Mouse (Mus musculus) kidney, embryonic 15.5 days (tissue): ENCODE measurements at regions not wholly inside any gene's neighbourhood (a gene's known extent, or its start where the extent isn't known, plus 50 kb on each side); places are given as distances from the start of the nearest gene placed in this dataset.
A peak's percentile ranks its signal among the peaks of the same experiment; 100 is the strongest.

Experiments used
- ATAC-seq: fragments of 200-750 bp; cut with Nextera tagmentation; replicated peaks from 2 replicates; pipeline ENCODE4 v1.8.0; 2017; ENCODE audit warnings: moderate TSS enrichment; ENCODE audit not compliant: low FRiP score
- H3K27ac ChIP-seq: fragments of 300-500 bp; sonication (generic); 2 replicates; pipeline ENCODE4 v1.5.1; 2015; ENCODE audit warnings: mild to moderate bottlenecking, inconsistent platforms
- H3K27me3 ChIP-seq: fragments of 300-500 bp; sonication (generic); 2 replicates; pipeline ENCODE4 v1.6.1; 2015; ENCODE audit warnings: inconsistent platforms
- H3K36me3 ChIP-seq: fragments of 300-500 bp; sonication (generic); 2 replicates; pipeline ENCODE4 v1.6.1; 2015; ENCODE audit warnings: inconsistent platforms
- H3K4me1 ChIP-seq: fragments of 300-500 bp; sonication (generic); 2 replicates; pipeline ENCODE4 v1.6.1; 2015; ENCODE audit warnings: inconsistent platforms
- H3K4me2 ChIP-seq: fragments of 300-500 bp; sonication (generic); 2 replicates; pipeline ENCODE4 v1.6.1; 2015; ENCODE audit warnings: moderate library complexity, mild to moderate bottlenecking, inconsistent platforms
- H3K4me3 ChIP-seq: fragments of 300-500 bp; sonication (generic); replicated peaks from 2 replicates; pipeline ENCODE4 v1.5.1; 2015; ENCODE audit warnings: mild to moderate bottlenecking, inconsistent platforms
- H3K9ac ChIP-seq: fragments of 300-500 bp; sonication (generic); 2 replicates; pipeline ENCODE4 v1.6.1; 2015; ENCODE audit warnings: mild to moderate bottlenecking, inconsistent platforms
- H3K9me3 ChIP-seq: fragments of 300-500 bp; sonication (generic); replicated peaks from 2 replicates; pipeline ENCODE4 v1.6.1; 2016; ENCODE audit warnings: inconsistent platforms
- WGBS: fragments of 180-500 bp; shearing (Covaris S2); methylation state at CpG from one replicate; pipeline ENCODE4 v1.1.7; 2015; ENCODE audit warnings: mixed read lengths; 5-methylcytosine and 5-hydroxymethylcytosine counted together

DNA sequence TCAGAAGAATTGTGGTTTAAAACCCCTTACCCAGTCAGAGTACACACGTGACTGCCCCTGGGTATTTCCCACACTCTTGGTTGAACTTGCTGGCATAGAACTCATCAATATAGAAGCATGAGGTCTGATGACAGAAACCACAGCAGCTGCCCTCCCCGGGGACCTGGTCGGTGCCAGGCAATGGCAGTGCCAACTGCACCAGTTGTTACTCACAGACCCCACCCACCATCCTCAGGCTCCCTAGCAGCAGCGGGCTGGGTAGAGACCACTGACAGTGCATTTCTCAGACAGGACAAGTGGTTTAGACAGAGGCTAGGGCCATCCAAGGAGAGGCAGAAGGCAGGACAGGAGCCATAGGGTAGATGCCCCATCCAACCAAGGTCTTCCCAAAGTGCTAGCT lies 144.7 kb upstream of the Lhx5 start:
- no peak overlapping the region for H3K9ac ChIP-seq
- H3K4me1 ChIP-seq, result peaks cover 7% of the 10 kb centered on the region
- no peak overlapping the region for H3K4me3 ChIP-seq
- H3K4me2 ChIP-seq, result no peak overlapping the region
- 71% methylated on average over 4 of the region's 4 CpGs for WGBS
- H3K9me3 ChIP-seq, result no peaks in the 10 kb centered on the region
- peaks cover 67% of the 10 kb centered on the region for H3K27me3 ChIP-seq
- no peaks in the 10 kb centered on the region for H3K36me3 ChIP-seq
- H3K27ac ChIP-seq, result no peak overlapping the region
- no peak for ATAC-seq

DNA sequence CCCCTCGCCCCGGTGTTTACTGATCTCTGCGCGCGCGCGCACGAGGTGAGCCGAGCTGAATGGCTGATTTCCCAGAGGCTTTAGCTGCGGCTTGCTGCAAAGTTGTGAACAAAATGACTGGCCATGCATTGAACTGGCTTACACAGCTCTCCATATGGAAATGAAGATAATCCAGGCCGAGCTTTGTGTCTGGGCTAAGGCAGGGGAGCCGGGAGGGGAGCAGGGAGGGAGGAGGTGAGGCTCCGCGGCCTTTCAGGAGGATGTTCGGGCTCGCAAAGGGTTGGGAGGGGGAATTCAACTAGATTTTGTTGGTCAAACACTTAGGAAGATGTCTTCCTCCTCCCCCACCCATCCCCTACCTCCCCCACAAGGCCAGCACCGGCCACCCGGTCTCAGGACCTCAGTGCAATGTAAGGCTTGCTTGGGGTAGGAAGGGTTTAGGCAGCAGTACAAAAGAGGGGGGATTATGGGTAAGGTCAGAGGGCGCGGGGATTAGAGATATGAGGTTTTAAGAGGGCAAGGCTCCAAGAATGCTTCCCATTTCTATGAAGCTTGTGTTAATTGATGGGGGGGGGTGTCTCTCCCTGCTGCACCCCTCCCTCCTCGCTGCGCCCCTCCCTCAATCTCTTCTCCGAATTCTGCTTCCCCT lies 143.3 kb upstream of the Lhx5 start:
- no peaks in the 10 kb centered on the region for H3K9me3 ChIP-seq
- peaks cover 6% of the 10 kb centered on the region for H3K4me1 ChIP-seq
- H3K4me3 ChIP-seq, result no peak overlapping the region
- no peak overlapping the region for H3K27ac ChIP-seq
- no peaks in the 10 kb centered on the region for H3K36me3 ChIP-seq
- 20% methylated on average over 23 of the region's 23 CpGs for WGBS
- H3K4me2 ChIP-seq, result peak overlapping the region; percentile 39
- no peak for ATAC-seq
- H3K9ac ChIP-seq, result no peak overlapping the region
- peaks cover 62% of the 10 kb centered on the region for H3K27me3 ChIP-seq

DNA sequence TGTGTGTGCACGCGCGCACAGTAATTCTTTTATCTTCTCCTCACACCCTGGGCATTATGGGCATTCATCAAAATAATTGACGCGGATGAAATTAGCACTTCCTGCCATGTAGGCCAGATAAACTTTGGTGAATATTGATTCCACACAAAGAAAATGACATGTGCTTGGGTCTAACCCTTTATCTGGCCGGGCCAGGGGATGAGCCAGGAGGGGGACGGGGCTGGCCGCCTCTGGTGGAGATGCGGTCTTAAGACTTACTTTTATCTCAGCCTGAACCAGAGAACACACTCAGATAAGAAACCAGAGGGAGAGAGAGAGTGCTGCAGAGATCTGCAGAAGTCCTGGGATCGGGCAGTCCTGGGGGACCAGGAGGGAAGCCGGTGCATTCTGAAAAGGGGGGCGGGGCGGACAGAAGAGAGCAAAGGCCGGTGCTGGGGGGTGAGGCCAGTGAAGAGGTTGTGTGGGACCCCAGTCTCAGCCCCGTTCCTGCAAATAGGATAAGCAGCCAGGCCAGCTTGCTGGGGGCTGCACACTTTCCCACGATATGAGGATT lies 136.9 kb upstream of the Lhx5 start:
- Histone ChIP-seq H3K4me2 (no peak overlapping the region), H3K4me3 (no peak overlapping the region), H3K27me3 (peaks cover 52% of the 10 kb centered on the region), H3K36me3 (no peaks in the 10 kb centered on the region), H3K4me1 (peaks cover 5% of the 10 kb centered on the region; the same call in 1 of the 2 replicates), H3K9ac (no peak overlapping the region), H3K27ac (no peak overlapping the region), H3K9me3 (no peaks in the 10 kb centered on the region)
- WGBS, result 52% methylated on average over 16 of the region's 16 CpGs
- no peak for ATAC-seq

DNA sequence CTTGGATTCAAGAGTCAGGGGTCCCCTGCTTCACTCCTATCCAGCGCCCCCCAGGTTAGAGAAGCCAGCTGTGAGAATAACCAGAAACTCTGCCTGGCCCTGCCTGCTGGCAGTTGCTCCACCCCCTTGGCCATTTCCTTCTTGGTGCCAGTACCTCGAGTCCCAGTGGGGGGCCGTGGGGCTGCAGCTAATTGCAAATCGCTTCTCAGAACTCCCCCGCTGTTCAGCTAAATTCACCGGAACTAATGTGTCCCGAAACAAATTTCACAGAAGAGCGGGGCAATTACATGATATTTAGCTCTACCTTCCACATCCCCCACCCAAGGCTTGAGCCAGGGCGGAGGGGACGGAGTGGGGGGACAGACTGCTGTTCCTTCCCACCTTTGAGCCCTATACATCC lies 134.3 kb upstream of the Lhx5 start:
- Histone ChIP-seq H3K4me1 (peaks cover 13% of the 10 kb centered on the region), H3K27me3 (peaks cover 74% of the 10 kb centered on the region), H3K9me3 (no peaks in the 10 kb centered on the region), H3K4me3 (no peak overlapping the region), H3K4me2 (no peak overlapping the region), H3K36me3 (no peaks in the 10 kb centered on the region), H3K9ac (no peak overlapping the region), H3K27ac (no peak overlapping the region)
- 13% methylated on average over 10 of the region's 10 CpGs for WGBS
- no peak for ATAC-seq

DNA sequence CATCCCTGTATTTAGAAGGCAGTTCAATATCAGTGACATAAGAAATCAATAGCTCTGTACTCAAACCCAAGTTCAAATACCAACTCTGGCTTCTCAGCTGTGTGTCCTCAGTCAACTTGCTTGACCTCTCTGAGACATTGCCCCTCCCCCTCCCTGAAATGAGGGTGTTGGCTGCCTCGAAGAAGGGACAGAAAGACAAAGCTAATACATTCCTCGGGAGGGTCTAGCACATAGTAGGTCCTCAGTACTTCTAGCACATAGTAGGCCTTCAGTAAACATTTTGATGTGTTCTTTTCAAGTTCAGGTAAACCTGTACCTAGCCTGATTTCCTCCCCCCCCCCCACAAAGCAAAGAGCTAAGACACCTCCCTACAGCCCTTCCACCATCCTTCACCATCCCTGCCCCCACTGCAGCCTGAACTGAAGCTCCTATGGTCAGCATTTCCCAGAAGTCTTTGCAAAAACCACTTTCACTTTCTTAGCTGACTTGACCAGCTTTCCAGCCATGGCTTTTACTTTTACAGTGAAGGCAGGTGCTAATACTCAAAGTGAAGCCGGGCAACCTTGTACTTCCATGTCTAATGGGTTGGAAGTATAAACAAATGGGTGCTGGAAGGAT lies 133.7 kb upstream of the Lhx5 start:
- H3K4me1 ChIP-seq, result peaks cover 18% of the 10 kb centered on the region
- no peak for ATAC-seq
- no peak overlapping the region for H3K27ac ChIP-seq
- 49% methylated on average over 3 of the region's 3 CpGs for WGBS
- H3K27me3 ChIP-seq, result peaks cover 77% of the 10 kb centered on the region
- H3K9ac ChIP-seq, result no peak overlapping the region
- no peak overlapping the region for H3K4me2 ChIP-seq
- no peaks in the 10 kb centered on the region for H3K36me3 ChIP-seq
- no peaks in the 10 kb centered on the region for H3K9me3 ChIP-seq
- H3K4me3 ChIP-seq, result no peak overlapping the region

DNA sequence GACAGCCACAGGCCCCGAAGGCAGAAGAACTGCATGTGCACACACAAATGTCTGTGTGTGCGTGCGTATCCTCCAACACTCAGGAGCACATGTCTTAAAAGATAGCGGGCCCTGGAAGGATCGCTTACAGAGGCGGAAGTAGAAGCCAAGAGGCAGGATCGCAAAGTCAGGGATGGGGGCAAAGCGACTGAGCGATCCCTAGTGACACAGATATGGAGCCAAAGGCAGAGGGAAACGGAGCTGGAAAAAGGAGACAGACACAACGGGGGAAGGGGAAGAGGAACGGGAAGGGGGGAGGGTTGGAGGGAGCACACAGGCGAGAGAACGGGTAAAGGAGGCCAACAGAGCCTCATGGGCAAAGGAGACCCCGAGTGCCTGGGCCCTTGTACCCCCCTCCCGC lies 129.8 kb upstream of the Lhx5 start:
- Histone ChIP-seq H3K27ac (no peak overlapping the region), H3K4me3 (peak overlapping the region; percentile 38), H3K36me3 (no peaks in the 10 kb centered on the region), H3K27me3 (peaks cover 84% of the 10 kb centered on the region), H3K4me2 (peak overlapping the region; percentile 64), H3K9ac (no peak overlapping the region), H3K4me1 (peaks cover 26% of the 10 kb centered on the region), H3K9me3 (no peaks in the 10 kb centered on the region)
- no peak for ATAC-seq
- 5% methylated on average over 16 of the region's 16 CpGs for WGBS

DNA sequence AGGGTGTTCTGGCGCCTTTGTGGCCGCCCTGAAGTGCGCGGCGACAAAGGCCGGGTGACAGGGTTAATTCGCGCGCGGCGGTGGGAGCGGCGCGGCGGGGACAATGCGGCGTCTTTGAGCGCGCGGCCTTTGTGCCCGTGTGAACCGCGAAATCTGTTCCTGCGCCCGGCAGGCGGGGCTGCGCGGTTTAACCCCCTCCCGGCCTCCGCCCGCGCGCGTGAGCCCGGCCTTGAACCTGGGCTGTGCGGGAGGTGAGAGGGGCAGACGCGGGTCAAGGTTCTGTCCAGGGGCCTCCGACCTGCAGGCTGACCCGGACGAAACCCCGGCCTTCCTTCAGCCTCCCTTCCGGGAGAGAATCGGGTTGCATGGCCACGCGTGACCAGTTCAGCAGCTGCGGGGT lies 129.2 kb upstream of the Lhx5 start:
- Histone ChIP-seq H3K4me3 (peak overlapping the region; percentile 38), H3K27ac (no peak overlapping the region), H3K4me2 (peak overlapping the region; percentile 64), H3K9me3 (no peaks in the 10 kb centered on the region), H3K9ac (no peak overlapping the region), H3K4me1 (peaks cover 22% of the 10 kb centered on the region), H3K36me3 (no peaks in the 10 kb centered on the region), H3K27me3 (peaks cover 78% of the 10 kb centered on the region)
- no peak for ATAC-seq
- WGBS, result 1% methylated on average over 47 of the region's 47 CpGs

DNA sequence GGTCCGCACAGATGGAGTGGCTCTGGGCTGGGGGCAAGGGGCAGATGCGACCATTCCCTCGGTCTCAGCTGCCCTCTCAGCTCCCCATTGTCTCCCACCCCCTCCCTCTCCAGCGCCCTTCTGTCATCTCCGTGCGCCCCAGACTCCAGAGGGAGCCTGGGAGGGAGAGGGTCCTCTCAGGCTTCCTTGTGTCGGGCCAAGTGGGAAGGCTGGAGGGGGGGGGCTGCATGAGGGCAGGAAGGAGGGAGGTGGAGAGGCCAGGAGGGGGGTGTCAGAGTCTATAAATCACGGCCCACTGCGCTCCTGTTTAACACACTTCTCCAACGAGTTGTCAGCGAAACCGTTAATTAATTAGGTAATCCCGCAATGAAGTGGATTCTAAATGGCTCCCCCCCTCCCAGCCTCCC lies 127.2 kb upstream of the Lhx5 start:
- H3K9ac ChIP-seq, result no peak overlapping the region
- H3K27me3 ChIP-seq, result peaks cover 72% of the 10 kb centered on the region
- WGBS, result 7% methylated on average over 13 of the region's 13 CpGs
- ATAC-seq, result 0 out of 2 replicates have a peak, but pooled peaks have one; percentile 31
- no peaks in the 10 kb centered on the region for H3K36me3 ChIP-seq
- H3K4me2 ChIP-seq, result peak overlapping the region; percentile 56
- no peak overlapping the region for H3K27ac ChIP-seq
- H3K9me3 ChIP-seq, result no peaks in the 10 kb centered on the region
- peak overlapping the region; percentile 30 for H3K4me3 ChIP-seq
- H3K4me1 ChIP-seq, result peaks cover 22% of the 10 kb centered on the region

DNA sequence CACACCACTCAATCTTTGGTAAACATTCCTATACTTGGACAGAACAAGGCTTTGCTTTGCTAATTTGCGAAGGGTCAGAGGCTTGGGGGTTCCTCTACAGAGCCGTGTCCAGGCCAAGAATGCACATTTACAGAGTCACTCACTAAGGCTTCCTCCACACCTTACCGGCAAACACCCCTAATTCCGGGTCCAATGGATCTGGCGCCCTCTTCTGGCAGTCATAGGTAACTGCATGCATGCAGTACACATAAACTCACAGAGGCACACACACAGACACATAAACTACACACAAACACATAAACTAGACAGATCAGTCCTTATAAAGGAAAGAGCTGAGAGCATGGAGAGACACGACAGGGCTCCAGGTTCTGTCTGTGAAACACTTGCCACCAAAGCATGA lies 119.2 kb upstream of the Lhx5 start:
- H3K9ac ChIP-seq, result no peak overlapping the region
- WGBS, result 89% methylated on average over 6 of the region's 6 CpGs
- no peaks in the 10 kb centered on the region for H3K4me1 ChIP-seq
- H3K27ac ChIP-seq, result no peak overlapping the region
- H3K4me2 ChIP-seq, result no peak overlapping the region
- no peak for ATAC-seq
- H3K4me3 ChIP-seq, result no peak overlapping the region
- H3K27me3 ChIP-seq, result 0 out of 2 replicates have a peak, but pooled peaks cover 4% of the 10 kb centered on the region
- H3K36me3 ChIP-seq, result no peaks in the 10 kb centered on the region
- H3K9me3 ChIP-seq, result peaks cover 7% of the 10 kb centered on the region; the same call in 1 of the 2 replicates

DNA sequence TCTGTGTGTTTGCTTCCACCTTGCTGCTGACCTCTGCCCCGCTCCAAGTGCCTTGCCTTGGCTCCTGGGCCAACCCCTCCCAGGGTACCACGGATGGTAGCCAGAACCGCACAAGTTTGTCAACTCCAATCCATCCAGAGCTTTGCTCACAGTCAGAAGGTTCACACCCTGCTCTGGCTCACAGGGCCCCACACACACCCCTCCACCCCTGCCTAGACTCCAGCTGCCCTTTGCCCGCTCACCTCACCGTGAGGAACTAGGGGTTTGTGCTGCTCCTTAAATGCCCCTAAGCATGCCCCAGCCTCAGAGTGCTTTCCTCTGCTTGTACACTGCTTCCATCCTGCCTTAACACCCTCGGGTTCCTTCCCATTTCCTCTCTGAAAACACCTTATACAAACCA lies 117.5 kb upstream of the Lhx5 start:
- Histone ChIP-seq H3K4me1 (no peaks in the 10 kb centered on the region), H3K4me2 (no peak overlapping the region), H3K36me3 (no peaks in the 10 kb centered on the region), H3K27ac (no peak overlapping the region), H3K4me3 (no peak overlapping the region), H3K9ac (no peak overlapping the region), H3K27me3 (peaks cover 2% of the 10 kb centered on the region; the same call in 1 of the 2 replicates), H3K9me3 (peaks cover 7% of the 10 kb centered on the region; the same call in 1 of the 2 replicates)
- WGBS, result 74% methylated on average over 6 of the region's 6 CpGs
- no peak for ATAC-seq

DNA sequence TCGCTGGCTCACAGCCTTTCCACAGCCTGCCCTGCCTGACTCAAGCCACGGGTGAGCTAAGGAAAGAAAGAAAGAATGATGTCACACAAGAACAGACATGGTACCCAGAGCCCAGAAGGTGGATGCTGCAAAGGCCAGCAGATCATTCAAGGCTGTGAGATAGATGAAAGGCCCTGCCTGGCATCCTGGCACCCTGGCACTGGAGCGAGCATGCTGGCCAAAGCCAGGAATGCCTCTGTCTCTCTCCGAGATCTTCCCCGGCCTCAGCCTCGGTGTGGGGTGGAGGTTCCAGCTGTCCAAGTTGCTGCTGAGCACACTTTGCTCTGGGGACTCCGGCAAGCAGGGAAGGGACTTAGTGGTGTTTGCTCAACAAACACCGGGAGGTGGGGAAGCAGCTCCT lies 116.4 kb upstream of the Lhx5 start:
- ATAC-seq, result no peak
- H3K4me3 ChIP-seq, result no peak overlapping the region
- H3K9me3 ChIP-seq, result peaks cover 7% of the 10 kb centered on the region; the same call in 1 of the 2 replicates
- H3K27ac ChIP-seq, result no peak overlapping the region
- no peaks in the 10 kb centered on the region for H3K36me3 ChIP-seq
- peaks cover 4% of the 10 kb centered on the region; the same call in 1 of the 2 replicates for H3K27me3 ChIP-seq
- no peak overlapping the region for H3K4me2 ChIP-seq
- H3K4me1 ChIP-seq, result no peaks in the 10 kb centered on the region
- WGBS, result 56% methylated on average over 8 of the region's 8 CpGs
- H3K9ac ChIP-seq, result no peak overlapping the region

DNA sequence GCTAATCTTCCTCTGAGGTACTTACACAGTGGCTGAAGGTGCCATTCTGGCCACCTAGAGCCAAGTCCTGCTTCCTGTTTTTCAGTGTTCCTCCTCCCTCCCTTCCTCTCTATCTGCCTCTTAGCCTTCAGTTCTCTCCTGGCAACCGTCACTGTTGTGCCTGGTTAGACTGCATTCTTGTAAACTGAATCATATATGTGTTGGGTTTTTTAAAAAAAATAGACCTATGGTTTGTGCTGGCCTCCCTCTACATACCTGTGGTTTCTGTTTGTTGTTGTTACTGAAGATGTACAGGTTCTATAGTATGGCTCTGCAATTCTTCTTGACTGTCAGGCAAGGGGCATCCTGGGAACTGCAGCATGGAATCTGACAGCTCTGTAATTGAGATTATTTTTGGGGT lies 112.5 kb upstream of the Lhx5 start:
- H3K27me3 ChIP-seq, result peaks cover 40% of the 10 kb centered on the region
- ATAC-seq, result no peak
- H3K9ac ChIP-seq, result no peak overlapping the region
- H3K27ac ChIP-seq, result no peak overlapping the region
- WGBS, result 46% methylated on average over 1 of the region's 1 CpGs
- peaks cover 10% of the 10 kb centered on the region; the same call in 1 of the 2 replicates for H3K4me1 ChIP-seq
- H3K9me3 ChIP-seq, result no peaks in the 10 kb centered on the region
- no peak overlapping the region for H3K4me3 ChIP-seq
- no peaks in the 10 kb centered on the region for H3K36me3 ChIP-seq
- no peak overlapping the region for H3K4me2 ChIP-seq
